Mouse (Mus musculus) lung, adult 2 months (tissue): ENCODE results near the gene Map3k11.

Source experiments
- CTCF ChIP-seq: fragments of 200-500 bp; IDR thresholded peaks from 2 replicates; pipeline ENCODE4 v1.5.1; 2011; ENCODE audit warnings: mild to moderate bottlenecking, low read length, control low read depth; ENCODE audit not compliant: insufficient read depth
- POLR2A ChIP-seq: fragments of 200-500 bp; IDR thresholded peaks from 2 replicates; pipeline ENCODE4 v1.6.1; 2011; ENCODE audit warnings: low read depth, mild to moderate bottlenecking, control low read depth, low read length, borderline replicate concordance; ENCODE audit errors: extremely low read depth

DNA sequence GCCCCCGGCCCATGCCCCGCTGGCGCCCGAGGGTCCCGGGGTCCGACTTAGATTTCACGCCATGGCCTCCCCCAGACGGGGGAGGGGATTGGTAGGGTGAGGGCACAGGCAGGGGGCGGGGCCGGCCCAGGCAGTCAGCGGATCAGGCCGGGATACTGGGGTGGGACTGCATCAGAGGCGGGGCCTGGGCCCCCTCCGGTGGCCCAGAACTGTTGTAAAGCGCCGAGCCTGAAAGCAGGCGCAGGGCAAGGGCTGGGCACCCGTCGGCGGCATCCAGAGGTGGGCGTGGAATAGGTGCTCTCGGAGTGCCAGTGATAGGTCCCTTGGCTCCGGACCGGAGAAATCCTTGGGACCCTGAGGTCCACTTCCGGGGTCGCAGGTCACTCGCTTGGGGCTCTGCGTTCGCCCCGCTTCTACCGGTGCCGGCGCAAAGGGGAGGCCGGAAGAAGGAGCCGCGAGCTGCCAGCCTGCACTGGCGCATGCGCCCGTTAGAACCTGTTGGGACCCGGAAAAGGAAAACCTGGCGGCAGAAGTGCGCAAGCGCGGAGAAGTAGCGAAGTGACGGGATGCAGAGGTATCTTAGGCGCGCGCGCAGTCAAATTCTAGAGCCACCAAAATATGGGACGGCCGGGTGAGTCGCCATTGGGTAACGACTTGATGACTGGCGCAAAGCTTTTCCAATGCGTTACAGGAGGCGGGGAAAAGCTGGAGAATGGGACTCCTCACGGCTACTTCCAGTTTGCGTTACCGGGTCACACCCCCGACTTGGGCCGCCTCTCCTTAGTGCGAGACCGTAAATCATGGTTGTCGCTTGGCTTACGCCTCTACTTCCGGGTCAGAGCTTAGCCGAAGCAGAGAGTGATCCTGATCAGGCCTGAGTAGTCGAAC, at the start of gene Map3k11, which contains the start of gene Pcnx3:
- no peak for TF ChIP-seq CTCF
- peak; percentile 64; the same call in 1 of the 2 replicates for TF ChIP-seq POLR2A
